Mouse (Mus musculus) kidney, adult 11 months (tissue): Measurements from ENCODE around the gene Gm20777.
"Not testable (repeated sequence)": the region's sequence is repeated elsewhere in the genome, so short reads cannot be mapped to it uniquely, and the experiment has no call there.

ENCODE experiments used
- DNase-seq: peaks from one replicate; pipeline ENCODE4 v3.0.0; 2022

The Gm20777 gene

GRCm38 (mm10) chrY:10752350-10752749 lies at the start of gene Gm20777:
Gene Gm20777 (minus strand): TSS chrY:10752450.
- not testable (repeated sequence) for DNase-seq

- peak; percentile 31 for DNase-seq
Measured at GRCm38 (mm10) chrY:10709551-10709950, 42.7 kb downstream of the Gm20777 start.

GRCm38 (mm10) chrY:10708761-10709160 lies 43.5 kb downstream of the Gm20777 start:
- not testable (repeated sequence) for DNase-seq

- peak; percentile 1 for DNase-seq
Measured at GRCm38 (mm10) chrY:10708226-10708625, 44.0 kb downstream of the Gm20777 start.

- DNase-seq: peak; percentile 1
Measured at GRCm38 (mm10) chrY:10706686-10707085, 45.6 kb downstream of the Gm20777 start.
